Mouse (Mus musculus): ENCODE measurements at regions not wholly inside any gene's neighbourhood (a gene's known extent, or its start where the extent isn't known, plus 50 kb on each side); places are given as distances from the start of the nearest gene placed in this dataset.

DNA sequence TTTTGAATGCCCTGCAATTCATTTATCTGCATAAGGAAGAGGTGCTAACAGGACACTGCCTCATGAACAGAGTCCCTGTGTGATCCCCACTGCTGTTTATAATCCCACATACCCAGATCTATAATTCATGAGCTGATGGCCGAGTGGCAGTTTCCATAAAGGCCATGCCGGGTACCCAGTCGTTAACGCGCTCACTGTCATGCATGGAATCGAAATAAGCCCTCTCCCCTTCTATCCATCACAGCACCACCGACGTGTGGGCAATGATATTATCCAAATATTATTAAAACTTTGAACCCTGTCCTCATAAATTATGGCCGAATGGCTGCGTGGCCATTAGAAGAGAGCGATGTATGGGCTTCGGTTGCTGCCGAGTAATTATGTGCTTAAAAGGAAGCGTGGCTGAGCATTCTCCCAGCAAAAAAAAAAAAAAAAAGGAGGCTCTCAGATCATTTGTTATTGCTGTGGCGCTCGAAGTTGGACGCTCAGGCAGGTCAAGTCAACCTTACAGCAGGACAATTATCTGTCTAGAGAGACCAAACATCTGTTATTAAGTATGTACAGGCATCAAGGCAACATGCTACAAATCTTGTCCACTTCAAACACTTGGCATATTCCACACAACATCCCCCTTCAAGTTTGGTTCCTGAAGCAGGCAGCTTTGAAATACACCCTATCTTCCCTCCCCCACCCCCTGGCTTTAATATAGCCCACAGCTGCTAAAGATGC lies 109.1 kb upstream of the Sall1 start:
- TF ChIP-seq POLR2A (IDR thresholded peaks at IDR 0.05; ENCODE audit: borderline replicate concordance, low read depth, low read length) (no peak), CTCF (IDR thresholded peaks at IDR 0.05; ENCODE audit: low read depth, low read length) (no peak)
